Mouse (Mus musculus): ENCODE data around the gene Sympk.

Sympk gene

DNA sequence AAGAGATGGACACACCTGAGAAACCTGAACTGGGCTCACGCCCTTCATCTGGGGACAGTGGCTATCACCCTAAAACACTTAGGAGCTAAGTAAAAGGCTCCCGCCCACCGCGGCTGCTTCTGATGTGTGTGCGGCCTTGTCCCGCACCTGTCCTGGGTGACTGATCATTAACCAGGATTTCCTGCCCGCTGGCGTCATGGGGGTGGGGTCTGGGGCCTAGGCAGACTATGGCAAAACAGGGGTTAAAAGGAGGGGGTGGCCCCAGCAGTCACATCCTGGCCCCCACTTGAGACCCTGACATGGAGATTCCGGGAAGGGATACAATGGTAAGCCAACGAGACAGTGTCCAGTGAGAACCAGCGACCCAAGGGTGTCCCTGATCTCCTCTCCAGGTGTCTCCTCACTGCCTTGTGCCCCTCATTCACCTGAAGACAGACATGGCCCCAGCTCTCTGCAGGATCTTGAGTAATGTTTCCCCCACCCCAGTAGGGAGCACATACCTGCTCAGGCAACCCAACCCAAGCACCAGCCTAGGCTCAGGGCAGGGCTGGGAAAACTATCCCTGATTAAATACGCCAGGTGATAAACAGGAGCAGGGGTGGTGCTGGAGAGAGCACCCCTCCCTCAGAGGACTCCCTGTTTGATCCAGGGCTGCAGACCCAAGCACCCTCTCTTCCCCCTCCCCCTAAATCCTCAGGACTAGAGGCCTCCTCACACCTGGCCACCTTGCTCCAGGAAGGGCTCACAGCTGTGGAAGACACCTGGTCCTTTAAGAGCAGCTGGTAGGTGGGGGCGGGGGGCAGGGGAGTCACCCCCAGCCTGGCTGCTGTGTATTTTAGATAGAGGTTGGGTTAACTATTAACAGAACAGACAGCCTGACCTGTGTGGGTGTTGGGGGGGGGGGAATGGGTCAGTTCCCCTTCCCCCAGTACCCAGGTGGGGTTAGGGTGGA, 16.9 kb upstream of the Sympk start:
- peak; percentile 28 for DNase-seq

DNA sequence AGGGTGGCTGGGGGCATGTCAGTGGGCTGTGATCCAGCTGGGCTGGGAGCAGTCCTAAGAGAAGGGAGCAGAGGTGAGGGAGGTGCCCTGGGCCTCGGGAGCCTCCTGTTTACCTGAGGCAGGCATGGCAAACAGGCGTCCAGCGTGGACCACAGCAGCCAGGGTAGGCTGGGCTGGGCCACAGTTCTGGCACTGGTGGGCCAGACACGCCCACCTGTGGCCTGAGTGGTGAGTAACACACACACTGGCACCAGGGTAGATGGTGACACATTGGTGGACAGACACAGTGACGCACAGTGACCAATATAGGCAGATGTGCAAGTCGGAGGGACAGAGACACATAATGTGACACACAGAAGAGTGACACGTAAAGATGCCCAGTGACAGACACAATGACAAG, 13.6 kb upstream of the Sympk start:
- DNase-seq: no peak

DNA sequence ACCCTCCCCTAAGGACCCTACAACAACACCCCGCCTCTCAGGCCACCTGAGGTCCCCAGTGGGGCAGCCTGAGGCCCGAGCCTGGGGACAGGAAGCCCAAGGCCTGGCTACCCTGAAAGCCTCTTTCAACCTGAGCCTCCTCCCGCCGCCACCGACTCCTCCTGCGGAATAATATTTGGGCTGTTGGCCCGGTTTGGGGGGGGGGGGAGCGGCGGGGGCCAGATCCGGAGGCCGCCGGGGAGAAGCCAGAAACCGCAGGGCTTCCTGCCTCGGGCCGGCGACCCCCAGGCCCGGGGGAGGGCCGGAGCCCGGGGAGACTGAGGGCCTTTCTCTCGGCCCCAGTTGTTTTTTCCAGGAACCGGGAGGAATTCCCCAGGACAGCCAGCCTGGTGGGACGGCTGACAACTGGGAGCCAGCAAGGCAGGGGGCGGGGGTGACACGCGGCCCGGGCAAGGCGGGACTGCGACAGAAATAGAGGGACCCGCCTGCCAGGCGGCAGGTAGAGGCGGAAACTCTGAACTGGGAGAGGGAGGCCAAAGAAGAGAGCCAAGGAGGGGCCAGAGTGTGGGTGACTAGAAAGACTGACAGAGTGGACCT, 12.1 kb upstream of the Sympk start:
- peak; percentile 55 for DNase-seq

DNA sequence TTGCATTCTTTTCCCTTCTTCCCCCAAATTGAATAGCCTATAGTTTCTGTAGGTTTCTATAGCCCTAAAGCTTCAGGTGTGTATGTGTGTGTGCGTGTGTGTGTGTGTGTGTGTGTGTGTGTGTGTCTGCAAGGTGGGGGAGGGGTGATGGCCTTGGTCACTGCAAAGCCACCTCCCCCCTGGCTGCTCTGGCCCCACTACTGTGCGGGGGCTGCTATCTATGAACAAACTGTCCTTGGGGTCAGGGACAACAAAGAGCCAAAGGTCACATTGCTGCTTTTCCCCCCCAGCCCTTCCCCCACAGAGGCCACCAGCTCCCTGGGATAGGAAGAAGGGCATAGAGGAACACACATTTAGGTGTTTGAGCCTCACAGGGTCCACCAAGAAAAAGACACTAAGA, 11.3 kb upstream of the Sympk start:
- no peak for DNase-seq

DNA sequence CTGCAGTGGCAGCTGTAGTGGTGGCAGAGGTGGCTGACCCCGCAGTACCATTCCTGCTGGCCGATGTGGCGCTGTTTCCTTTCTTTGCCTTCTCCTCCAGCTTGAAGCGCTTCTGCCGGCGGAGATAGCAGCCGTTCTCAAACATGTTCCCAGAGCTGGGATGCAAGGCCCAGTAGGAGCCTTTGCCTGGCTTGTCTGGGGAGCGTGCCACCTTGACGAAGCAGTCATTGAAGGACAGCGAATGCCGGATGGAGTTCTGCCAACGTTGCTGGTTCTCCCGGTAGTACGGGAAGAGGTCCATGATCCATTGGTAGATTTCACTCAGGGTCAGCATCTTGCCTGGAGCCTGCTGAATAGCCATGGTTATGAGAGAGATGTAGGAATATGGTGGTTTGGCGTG, 9.7 kb upstream of the Sympk start:
- no peak for DNase-seq

DNA sequence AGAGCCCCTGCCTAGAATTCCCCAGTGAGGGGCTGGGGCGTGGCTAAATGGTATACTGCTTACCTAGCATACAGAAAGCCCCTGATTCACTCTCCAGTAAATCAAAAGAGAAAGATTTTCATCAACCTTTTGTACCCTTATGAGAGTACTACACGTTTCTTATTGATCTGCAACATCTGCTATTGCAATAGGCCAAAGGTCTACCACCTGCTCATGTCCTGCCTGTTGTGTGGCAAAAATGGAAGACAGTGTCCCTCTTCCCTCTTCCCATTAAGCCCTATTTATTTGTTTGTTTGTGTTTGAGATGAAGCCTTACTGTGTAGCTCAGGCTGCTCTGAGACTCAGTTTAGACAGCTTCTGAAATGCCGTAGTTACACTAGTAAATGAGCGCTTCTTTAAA, 8.1 kb upstream of the Sympk start:
- DNase-seq: no peak

DNA sequence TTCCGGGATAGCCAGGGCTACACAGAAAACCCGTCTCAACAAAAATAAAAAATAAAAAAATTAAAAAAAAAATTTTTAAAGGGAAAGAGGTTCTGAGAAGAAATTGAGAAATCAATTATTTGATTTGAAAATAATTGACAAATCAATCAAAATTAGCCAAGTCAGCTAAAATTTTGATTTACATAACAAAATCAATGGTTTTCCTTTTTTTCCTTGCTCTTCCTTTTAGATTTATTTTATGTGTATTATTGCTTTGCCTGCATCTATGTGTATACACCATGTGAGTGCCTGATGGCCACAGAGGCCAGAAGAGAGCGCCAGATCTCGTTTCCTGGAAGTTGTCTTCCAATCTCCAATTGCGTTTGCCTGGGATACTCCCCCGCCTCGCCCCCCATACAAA, 6.3 kb upstream of the Sympk start:
- no peak for DNase-seq

DNA sequence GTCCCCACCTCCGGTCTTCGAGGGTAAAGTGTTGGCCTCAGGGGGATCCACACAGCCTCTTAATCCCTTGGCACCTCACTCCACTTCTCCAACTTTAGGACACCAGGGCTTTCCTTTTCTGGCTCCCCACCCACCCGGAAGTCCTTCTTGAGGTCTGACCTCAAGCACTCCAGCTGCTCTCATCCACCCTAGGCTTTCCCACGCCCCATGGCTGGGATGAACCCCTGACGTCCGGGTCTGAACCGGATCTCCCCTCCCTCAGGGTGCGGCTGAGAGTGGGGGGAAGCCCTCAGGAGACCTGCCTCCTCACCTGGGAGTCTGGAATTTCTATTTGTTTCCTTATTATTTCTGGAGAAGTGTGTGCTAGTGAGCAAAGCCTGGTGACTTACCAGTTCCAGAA, 3.1 kb upstream of the Sympk start:
- DNase-seq: no peak

DNA sequence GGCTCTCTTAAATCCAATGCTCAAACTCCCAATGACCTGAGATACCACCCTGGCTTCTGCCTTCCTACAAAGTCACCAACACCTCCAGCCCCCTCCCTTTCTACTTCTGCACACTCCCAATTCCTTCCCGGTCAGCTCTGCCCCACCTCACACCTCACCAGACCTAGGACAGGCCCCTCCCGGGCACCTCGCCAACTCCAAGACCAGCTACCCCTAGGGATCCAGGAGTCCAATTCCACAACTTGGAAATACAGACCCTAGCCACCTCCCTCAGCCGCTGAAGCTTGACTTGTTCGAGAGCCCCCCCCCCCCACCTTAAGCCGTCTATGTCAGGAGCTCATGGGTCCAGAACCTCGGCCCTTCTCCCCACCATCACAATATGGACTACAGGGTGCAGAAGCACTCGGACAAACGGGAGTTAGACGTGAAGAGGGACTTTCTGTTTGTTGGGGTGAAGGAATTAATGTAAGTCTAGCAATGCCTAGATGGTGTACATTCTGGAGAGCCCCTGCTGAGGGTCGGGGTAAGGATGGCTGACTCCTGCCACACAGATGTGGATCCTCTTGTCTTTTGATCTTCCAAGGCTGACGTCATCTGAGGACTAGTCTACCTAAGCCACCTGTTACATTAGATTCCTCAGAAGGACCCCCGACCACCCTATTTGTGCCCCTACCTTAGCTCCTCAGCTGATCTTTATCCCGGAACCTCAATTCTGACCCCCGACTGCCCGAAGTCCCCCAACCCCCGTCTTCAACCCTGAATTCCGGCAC, 1.8 kb upstream of the Sympk start:
- DNase-seq: no peak

DNA sequence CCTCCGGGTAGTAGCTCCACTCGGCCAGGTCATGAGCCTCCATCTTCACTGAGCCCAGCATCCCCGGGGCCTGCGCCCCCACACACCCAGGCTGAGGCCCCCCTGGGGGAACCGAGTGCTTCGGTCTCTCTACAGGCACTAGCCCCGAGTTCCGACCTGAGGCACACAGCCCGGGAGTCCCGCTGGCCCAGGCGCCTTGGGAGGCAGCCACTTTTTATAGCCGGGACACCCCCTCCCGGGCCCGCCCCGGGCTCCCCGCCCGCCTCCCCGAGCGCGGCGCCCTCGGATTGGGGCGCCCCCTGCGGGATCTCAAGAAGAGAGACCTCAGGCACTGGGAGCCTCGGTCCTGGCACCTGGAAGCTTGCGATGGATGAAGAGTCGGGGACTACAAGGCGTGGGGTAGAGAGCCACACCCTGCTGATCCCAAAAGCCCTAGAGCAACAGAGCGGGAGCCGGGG, 791 bp upstream of the Sympk start, which contains the start of gene Foxa3:
Gene Foxa3, minus strand, starts transcription at position 182 of the 458 bp plus-strand sequence.
- DNase-seq: peak; percentile 52

DNA sequence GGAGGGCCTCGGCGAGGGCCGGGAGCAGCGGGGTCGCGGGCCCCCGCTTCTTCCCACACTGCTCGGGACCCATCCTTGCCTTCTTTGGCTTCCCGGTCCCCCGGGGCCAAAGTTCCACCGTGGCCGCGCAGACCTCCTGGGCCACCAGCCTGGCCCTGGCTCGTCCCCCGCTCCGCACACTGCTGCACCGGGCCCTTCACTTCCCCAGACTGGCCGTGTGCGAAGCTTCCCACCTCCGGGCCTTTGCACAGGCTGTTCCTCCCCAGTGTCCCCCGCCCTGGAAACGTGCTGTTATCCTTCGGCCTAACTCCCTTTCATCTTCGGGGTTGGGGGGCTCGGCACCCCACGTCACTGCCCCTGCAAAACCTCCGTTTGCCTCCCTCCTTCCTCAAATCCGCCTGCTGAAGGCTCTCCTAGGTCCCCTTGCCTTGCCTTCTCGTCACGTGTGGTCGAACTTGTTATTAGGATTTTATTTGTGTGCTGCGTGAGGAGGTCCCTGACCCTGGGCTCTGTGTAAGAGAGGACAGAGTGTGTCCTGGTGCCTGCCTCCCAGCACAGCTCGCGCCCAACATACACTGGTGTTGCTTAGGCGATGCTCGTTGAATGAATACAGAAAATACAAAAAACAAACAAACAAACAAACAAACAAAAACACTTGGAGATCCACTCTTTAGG, 541 bp downstream of the Sympk start:
- no peak for DNase-seq

DNA sequence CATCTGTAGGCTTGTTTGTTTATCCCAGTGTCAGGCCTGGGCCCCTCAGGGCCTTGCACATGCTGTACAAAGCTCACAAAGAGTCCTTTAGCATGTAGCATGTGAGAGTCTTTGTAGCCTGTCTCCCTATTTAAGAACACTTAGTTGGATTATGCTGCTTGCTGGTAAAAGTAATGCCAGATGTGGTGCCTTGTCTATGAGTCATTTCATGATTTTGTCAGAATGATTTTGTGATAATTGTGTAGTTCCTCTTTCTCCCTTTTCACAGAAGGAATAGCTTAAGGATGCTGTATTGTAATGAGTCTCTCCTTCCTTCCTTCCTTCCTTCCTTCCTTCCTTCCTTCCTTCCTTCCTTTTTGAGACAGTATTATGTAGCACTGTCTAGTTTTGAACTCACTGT, 3.9 kb downstream of the Sympk start:
- no peak for DNase-seq

DNA sequence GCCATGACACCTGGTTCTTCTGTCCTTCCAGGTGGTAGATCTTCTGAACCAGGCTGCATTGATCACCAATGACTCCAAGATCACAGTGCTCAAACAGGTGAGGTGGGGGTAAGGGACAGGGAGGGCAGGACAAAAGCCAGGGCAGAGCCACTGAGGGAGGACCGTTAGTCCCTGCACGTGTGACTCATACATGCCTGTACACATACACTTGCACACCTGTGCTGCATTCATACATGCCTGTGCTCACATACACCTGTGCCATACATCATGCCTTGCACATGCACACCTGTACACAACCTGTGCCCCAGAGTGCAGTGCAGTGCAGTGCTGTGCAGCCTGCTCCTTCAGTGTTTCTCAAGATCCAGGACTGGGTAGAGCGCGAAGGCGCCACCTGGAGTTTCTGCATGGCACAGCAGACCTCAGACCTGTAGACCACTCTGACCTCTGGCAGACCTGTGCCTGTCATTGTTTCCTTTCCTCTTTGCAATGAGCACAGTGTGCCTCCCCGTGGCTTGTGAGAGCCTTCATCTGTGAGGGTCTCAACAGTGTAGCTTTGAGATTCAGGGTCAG, 5.0 kb downstream of the Sympk start:
- peak; percentile 64 for DNase-seq

DNA sequence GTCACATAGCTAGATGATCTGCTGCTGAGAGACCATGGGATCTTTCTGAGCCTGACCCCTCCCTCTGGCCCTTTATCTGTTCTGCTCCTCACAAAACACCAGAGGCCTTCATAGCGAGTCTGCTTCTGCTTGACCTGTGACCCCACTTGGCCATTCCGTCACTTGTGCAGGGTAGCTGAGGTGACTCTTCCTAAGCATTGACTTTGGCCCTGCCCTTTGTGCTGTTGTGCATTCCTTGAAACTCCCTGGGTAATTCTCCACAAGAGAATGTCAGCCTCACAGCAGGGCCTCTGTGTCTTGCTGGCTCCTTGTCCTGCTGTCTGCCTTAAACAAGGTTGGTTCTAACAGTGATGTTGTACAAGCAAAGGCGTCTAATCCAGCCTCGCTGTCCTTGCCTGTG, 7.5 kb downstream of the Sympk start:
- peak; percentile 18 for DNase-seq

DNA sequence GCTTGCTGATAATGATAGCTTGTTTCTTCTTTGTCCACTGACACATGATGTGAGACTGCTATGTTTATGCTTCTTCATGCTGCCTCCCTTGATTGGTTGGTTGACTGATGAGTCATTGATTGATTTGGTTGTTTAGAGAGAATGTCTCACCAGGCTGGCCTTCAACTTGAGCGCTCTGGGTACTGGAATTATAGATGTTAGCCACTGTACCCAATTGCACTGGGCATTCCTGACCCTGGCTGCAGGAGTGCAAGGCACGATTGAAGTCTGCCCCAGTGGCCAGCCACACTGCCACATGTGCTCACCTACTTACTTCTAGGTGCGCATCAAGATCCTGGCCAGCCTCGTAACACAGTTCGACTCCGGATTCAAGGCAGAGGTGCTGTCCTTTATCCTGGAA, 20.4 kb downstream of the Sympk start:
- DNase-seq: no peak

DNA sequence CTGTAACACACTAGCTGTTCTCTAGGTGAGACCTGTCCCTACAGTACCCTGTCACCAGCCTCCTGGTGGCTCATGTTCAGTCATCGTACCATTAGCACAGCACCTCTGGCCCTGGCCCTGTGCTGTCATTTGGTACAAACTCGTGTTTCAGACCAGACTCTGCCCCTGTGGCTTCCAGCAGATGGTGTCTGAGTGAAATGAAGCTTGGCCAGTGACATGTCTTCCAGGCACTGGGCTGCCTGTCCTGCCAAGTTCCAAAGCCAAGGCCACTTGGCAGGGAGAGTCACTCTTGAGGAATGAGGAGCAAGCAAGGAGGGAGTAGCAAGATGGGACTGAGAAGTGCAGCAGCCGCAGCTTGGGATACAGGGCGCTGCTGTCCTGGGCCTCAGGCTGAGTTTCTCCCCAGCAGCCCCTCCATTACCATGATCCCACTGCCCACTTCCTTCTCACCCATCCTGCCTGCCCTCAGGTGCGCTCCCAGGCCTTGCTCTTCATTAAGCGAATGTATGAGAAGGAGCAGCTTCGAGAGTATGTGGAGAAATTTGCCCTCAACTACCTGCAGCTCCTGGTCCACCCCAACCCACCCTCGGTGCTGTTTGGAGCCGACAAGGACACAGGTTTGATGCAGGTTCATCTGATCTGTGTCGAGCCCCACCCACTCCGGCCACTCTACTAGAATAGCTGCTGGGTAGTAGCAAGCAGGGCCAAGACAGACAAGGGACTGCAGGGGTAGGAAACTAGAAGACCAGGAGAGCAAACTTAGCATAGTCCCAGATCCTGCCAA, 22.3 kb downstream of the Sympk start:
- no peak for DNase-seq

DNA sequence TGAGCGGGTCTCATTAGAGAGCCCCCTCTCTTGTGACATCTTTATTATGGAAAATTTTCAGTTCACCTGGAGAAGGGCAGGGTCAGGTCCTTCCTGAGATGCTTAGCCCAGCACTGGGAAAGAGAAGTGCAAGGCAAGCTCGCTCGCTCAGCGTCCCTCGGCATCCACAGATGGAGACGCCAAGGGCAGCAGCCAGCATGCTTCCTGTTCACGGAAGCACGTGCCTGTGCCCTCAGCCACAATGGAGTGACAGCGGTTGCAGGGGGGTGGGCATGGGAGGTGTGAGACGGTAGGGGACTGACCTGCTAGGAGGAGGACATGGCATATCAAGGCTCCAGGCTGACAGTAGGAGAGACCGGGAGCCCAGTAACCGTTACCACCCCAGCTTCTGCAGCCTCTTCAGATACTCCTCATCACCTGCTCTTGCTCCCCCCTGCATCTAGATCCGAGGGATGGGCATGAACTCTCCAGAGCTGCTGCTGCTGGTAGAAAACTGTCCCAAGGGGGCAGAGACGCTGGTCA, 23.9 kb downstream of the Sympk start:
- DNase-seq: no peak

DNA sequence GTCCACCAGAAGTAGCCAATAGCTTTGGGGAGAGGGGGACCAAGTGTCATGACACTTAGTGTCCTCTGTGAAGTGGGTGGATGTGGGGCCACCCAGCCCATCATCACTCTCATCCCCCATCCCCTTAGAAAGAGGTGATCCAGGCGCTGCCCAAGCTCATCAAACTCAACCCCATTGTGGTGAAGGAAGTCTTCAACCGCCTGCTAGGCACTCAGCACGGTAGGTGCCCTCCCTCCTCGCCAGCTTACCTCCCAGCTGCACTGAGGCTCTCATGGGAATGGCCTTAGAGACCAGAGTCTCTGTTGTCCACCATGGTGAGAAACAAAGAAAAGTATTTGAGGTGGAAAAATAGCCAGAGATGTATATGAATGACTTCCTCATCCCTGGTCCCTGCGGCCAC, 25.1 kb downstream of the Sympk start:
- DNase-seq: no peak

DNA sequence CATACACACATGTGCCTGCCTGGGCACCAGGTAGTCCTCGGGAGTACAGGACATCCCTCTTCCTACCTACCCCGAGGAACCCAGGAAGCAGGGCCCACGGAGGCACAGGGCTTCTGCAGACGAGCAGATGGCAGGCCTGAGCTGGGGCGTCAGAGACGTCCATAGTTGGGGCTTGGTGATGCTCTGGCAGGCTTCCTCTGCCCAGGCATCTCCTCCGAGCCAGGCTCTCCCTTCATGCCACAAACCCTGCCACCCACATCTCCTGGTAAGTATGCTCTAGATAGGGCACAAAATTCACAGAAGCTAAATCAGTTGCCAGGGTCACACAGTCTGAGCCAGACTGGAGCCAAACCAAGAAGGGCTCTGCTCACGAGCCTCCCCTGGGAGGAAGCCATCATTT, 26.0 kb downstream of the Sympk start:
- DNase-seq: no peak

DNA sequence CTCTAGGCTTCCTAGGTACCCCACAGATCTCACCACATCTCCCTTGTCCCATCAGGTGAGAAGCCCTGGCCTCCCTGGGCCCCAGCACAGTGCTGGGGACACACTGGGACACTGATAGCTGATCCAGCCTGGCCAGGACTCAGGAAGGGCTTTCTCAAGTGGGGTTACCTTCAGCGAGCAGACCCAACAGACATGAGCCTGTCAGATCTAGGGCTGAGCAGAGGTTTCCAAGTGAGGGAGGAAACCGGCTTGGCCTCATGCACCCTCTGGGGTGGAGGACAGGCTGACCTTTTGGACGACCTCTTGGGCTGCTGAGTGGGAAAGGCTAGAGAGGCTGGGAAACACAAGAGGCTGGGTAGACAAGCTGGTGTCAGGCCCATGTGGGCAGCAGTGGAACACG, 27.0 kb downstream of the Sympk start:
- DNase-seq: no peak

DNA sequence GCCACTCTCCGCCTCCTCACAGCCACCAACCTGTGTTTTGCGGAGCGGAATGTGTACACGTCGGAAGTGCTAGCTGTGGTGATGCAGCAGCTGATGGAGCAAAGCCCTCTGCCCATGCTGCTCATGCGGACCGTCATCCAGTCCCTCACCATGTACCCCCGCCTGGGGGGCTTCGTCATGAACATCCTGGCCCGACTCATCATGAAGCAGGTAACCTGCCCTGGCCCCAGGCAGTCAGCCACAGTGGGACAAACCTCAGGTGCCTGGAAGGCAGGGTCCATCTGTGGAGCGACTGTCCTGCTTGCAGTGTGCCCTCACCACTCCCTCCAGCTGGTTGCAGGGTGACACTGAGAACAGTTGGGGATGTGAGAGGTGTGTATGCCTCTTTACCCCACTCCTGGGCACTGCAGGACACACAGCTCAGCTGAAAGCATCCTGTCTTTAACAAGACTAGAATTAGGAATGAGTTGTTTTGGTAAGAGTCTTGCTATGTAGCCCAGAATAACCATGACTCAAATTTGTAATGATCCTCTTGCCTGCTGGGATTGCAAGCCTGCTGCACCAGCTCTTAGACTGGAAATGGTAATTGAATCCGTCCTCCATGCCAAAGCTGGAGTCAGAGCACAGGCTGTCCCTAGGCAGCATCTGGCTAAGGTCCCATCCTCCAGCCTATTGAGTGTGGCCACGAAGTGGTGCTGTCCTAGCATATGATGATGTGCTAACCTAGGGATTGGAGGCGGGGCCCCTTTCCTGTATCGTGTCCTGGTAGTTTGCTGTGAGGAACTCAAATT, 28.4 kb downstream of the Sympk start:
- DNase-seq: no peak
